Mouse (Mus musculus): ENCODE results near the gene Uaca.

DNA sequence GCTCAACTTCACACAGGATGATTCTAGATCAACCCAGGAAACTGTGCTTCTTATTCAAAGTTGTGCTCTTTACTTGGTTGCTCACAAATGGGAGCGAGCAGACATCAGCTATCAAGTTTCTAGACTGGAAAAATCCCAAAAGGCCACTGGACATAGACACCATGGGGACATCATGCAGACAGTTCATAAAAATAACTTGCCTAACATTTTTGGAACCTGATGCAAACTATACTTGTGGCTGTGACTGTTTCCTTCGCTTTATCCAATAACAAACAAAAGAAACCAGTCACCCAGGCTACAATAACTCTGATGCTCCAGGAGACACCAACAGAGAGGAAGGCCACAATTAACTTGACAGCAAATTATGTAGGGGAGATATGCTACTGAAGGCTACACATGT is 4.1 kb upstream of the Uaca start:
- TF ChIP-seq POLR2A (IDR thresholded peaks at IDR 0.05; ENCODE audit: control insufficient read depth, extremely low read depth, insufficient read depth, low read length, poor library complexity) (no peak), CTCF (IDR thresholded peaks at IDR 0.05; ENCODE audit: borderline replicate concordance, control insufficient read depth, extremely low read depth, insufficient read depth, low read length, poor library complexity) (no peak)

Data from thymus, adult 2 months (tissue).